Mouse (Mus musculus): ENCODE measurements around the gene Acad11.

Acad11 gene

GRCm38 (mm10) chr9:104079379-104079778, 16.2 kb downstream of the Acad11 start:
- DNase-seq (ENCODE audit: extremely low read depth, low read depth, low spot score): no peak

GRCm38 (mm10) chr9:104080038-104080437, 16.9 kb downstream of the Acad11 start:
- no peak for DNase-seq (ENCODE audit: extremely low read depth, low read depth, low spot score)

- peak; percentile 95 for DNase-seq (ENCODE audit: extremely low read depth, low read depth, low spot score)
These were observed 22.7 kb downstream of the Acad11 start for GRCm38 (mm10) chr9:104085730-104086429.

- DNase-seq (ENCODE audit: extremely low read depth, low read depth, low spot score): no peak
These were observed 25.4 kb downstream of the Acad11 start for GRCm38 (mm10) chr9:104088555-104088954.

- DNase-seq (ENCODE audit: extremely low read depth, low read depth, low spot score): no peak
These were observed 29.8 kb downstream of the Acad11 start for GRCm38 (mm10) chr9:104092945-104093344.

- DNase-seq (ENCODE audit: extremely low read depth, low read depth, low spot score): no peak
These were observed 35.1 kb downstream of the Acad11 start for GRCm38 (mm10) chr9:104098256-104098655.

GRCm38 (mm10) chr9:104099060-104099459, 35.9 kb downstream of the Acad11 start:
- DNase-seq (ENCODE audit: extremely low read depth, low read depth, low spot score): no peak

- DNase-seq (ENCODE audit: extremely low read depth, low read depth, low spot score): no peak
These were observed 37.6 kb downstream of the Acad11 start for GRCm38 (mm10) chr9:104100822-104101221.

- DNase-seq (ENCODE audit: extremely low read depth, low read depth, low spot score): no peak
These were observed 38.3 kb downstream of the Acad11 start for GRCm38 (mm10) chr9:104101458-104101857.

GRCm38 (mm10) chr9:104102301-104102700, 39.1 kb downstream of the Acad11 start:
- no peak for DNase-seq (ENCODE audit: extremely low read depth, low read depth, low spot score)

GRCm38 (mm10) chr9:104102901-104103300, 39.7 kb downstream of the Acad11 start:
- DNase-seq (ENCODE audit: extremely low read depth, low read depth, low spot score): no peak

GRCm38 (mm10) chr9:104104986-104105385, 41.8 kb downstream of the Acad11 start:
- no peak for DNase-seq (ENCODE audit: extremely low read depth, low read depth, low spot score)

GRCm38 (mm10) chr9:104106930-104107329, 43.8 kb downstream of the Acad11 start:
- peak; percentile 64 for DNase-seq (ENCODE audit: extremely low read depth, low read depth, low spot score)

GRCm38 (mm10) chr9:104107482-104107881, 44.3 kb downstream of the Acad11 start:
- no peak for DNase-seq (ENCODE audit: extremely low read depth, low read depth, low spot score)

- no peak for DNase-seq (ENCODE audit: extremely low read depth, low read depth, low spot score)
These were observed 45.5 kb downstream of the Acad11 start for GRCm38 (mm10) chr9:104108571-104109143.

GRCm38 (mm10) chr9:104109151-104109550, 46.0 kb downstream of the Acad11 start:
- no peak for DNase-seq (ENCODE audit: extremely low read depth, low read depth, low spot score)

- no peak for DNase-seq (ENCODE audit: extremely low read depth, low read depth, low spot score)
These were observed 59.9 kb downstream of the Acad11 start for GRCm38 (mm10) chr9:104123101-104123500.

- no peak for DNase-seq (ENCODE audit: extremely low read depth, low read depth, low spot score)
These were observed 60.4 kb downstream of the Acad11 start for GRCm38 (mm10) chr9:104123622-104124021.

- DNase-seq (ENCODE audit: extremely low read depth, low read depth, low spot score): no peak
These were observed 63.7 kb downstream of the Acad11 start, which contains the start of gene Ackr4 for GRCm38 (mm10) chr9:104126833-104127232. TSS of gene Ackr4 (minus strand) at chr9:104126933.

GRCm38 (mm10) chr9:104128110-104128509, 64.9 kb downstream of the Acad11 start:
- no peak for DNase-seq (ENCODE audit: extremely low read depth, low read depth, low spot score)

GRCm38 (mm10) chr9:104130141-104130755, 67.1 kb downstream of the Acad11 start:
- DNase-seq (ENCODE audit: extremely low read depth, low read depth, low spot score): peak; percentile 54

- no peak for DNase-seq (ENCODE audit: extremely low read depth, low read depth, low spot score)
These were observed 77.2 kb downstream of the Acad11 start for GRCm38 (mm10) chr9:104140351-104140750.

Data from fat pad, adult 2 months (tissue).